Mouse (Mus musculus) forebrain, embryonic 10.5 days (tissue): Measurements from ENCODE around the gene Napsa. TPM values are rescaled to one million over a fixed set of nuclear protein-coding genes. Genes with fewer than 3 reads are reported as not detected.
A peak's percentile ranks its signal among the peaks of the same experiment; 100 is the strongest.

Experiments used
- DNase-seq: peaks from one replicate; pipeline ENCODE4 v3.0.0-alpha.2; 2017; ENCODE audit warnings: low spot score; ENCODE audit errors: extremely low spot score
- H3K27ac ChIP-seq: fragments of 300-500 bp; sonication (generic); 2 replicates; pipeline ENCODE4 v1.5.1; 2016; ENCODE audit warnings: mild to moderate bottlenecking
- H3K27me3 ChIP-seq: fragments of 300-500 bp; sonication (generic); 2 replicates; pipeline ENCODE4 v1.6.1; 2016; ENCODE audit warnings: mild to moderate bottlenecking; ENCODE audit not compliant: poor library complexity, severe bottlenecking
- H3K36me3 ChIP-seq: fragments of 300-500 bp; sonication (generic); replicated peaks from 2 replicates; pipeline ENCODE4 v1.6.1; 2016; ENCODE audit warnings: mild to moderate bottlenecking, moderate library complexity
- H3K4me1 ChIP-seq: fragments of 300-500 bp; sonication (generic); 2 replicates; pipeline ENCODE4 v1.6.1; 2016
- H3K4me3 ChIP-seq: fragments of 300-500 bp; sonication (generic); 2 replicates; pipeline ENCODE4 v1.5.1; 2016; ENCODE audit warnings: mild to moderate bottlenecking, moderate library complexity
- H3K9me3 ChIP-seq: fragments of 300-500 bp; sonication (generic); 2 replicates; pipeline ENCODE4 v1.6.1; 2016; ENCODE audit warnings: mild to moderate bottlenecking, moderate library complexity
- WGBS: fragments of 180-500 bp; shearing (Covaris S2); methylation state at CpG from one replicate; pipeline ENCODE4 v1.1.7; 2016; 5-methylcytosine and 5-hydroxymethylcytosine counted together
- polyA plus RNA-seq: library from polyadenylated mRNA; unstranded; fragments of >200 nt; fragmentation: Nextera tagmentation; extraction: Ambion mirVana; gene quantifications from 2 replicates; pipeline ENCODE4 v1.2.1, GENCODE M21; 2016

Gene Napsa
- polyA plus RNA-seq, 1 experiment from 2014 or later = 0.29 TPM

DNA sequence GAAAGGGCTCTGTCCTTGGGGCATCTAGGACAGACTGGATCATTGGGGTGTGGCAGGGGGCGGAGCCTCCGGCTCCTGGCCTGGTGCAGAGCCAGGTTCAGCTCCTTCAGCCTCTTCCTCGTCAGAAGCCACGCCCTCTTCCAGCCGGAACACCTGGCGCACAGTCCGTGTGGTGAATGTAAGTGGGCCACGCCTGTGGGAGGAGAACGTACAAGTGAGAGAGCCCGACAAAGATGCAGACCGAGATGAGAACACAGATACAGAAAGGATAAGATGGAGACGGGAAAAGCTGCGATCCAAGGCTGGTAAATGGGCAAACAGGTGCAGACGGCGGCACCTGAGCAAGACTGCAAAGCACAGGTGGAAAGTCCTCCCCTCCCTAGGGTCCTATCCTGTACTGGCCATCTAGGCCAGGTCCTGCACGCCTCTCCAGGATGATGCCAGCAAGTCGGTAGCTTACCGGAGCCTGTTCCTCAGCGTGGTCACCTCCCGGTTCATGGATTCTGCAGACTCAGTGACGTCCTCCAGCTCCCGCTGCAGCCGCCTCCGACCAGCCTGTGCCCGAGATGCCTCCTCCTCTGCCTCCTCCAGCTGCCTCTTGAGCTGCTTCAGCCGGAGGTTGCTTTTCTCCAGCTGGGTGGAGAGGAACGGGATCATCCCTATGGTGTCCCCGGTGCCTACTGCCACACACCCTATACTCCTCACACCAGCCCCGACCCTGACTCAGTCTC lies 34.2 kb downstream of the Napsa start:
- H3K36me3 ChIP-seq = no peaks in the 10 kb centered on the region
- H3K9me3 ChIP-seq = no peaks in the 10 kb centered on the region
- WGBS = 9% methylated on average over 29 of the region's 29 CpGs
- H3K27ac ChIP-seq = no peak overlapping the region
- peaks cover 57% of the 10 kb centered on the region for H3K4me1 ChIP-seq
- H3K4me3 ChIP-seq = peak overlapping the region; percentile 10; the same call in 1 of the 2 replicates
- no peak for DNase-seq
- peaks cover 94% of the 10 kb centered on the region for H3K27me3 ChIP-seq

DNA sequence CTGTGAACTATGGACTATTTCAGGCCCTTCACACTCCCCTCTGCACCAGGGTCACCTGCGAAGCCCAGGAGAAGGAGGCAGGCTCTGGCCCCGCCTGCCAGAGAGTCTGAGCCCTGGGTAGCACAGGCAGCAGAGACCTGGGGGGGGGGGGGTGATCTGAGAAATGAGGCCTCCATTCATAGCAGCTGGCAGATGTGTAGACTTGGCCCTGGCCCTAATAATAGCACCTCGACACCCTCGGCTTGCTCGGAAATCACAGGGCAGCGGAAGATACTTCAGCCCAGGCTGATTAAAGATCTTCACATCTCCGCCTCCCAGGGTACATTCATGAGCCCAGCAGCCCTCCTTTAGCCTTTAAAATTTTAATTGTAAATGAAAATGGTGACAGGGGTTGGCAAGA lies 40.0 kb downstream of the Napsa start:
- WGBS = 93% methylated on average over 7 of the region's 7 CpGs
- Histone ChIP-seq H3K36me3 (no peaks in the 10 kb centered on the region), H3K4me1 (peaks cover 29% of the 10 kb centered on the region), H3K4me3 (no peak overlapping the region), H3K27ac (no peak overlapping the region), H3K9me3 (peaks cover 6% of the 10 kb centered on the region; the same call in 1 of the 2 replicates), H3K27me3 (peaks cover 72% of the 10 kb centered on the region)
- DNase-seq = no peak

DNA sequence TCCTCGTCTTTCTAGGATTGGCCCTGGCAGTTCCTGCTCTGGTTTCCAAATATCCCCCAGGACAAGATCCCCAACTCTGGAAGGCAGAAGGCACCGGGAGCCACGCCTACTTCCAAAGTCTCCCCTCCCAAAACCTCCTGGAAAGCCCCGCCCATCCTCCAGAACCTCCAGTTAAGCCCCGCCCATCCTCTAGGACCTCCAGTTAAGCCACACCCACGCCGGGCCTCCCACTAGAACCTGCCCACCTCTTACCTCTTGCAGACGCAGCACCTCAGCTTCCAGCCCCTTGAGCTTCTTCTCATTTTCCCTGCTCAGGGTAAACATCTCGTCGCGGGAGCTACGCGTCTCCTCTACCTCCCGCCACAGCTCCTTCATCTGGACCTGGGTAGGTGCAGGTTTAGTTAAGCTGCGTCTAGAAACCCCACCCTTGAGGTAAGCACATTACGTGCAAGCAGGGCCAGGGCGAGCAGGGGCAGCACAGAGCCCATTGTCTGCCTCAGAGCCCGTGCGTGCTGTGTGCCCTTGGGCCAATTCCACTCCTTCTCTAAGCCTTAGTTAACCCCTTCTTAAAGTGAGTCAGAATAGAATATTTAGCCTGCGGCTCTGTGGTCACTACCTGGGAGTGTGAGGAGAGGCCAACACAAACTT lies 42.0 kb downstream of the Napsa start:
- Histone ChIP-seq H3K4me1 (peaks cover 29% of the 10 kb centered on the region), H3K9me3 (peaks cover 11% of the 10 kb centered on the region; the same call in 1 of the 2 replicates), H3K4me3 (peak overlapping the region; percentile 34), H3K27ac (no peak overlapping the region), H3K36me3 (no peaks in the 10 kb centered on the region), H3K27me3 (peaks cover 53% of the 10 kb centered on the region)
- peak; percentile 32 for DNase-seq
- WGBS = 6% methylated on average over 20 of the region's 20 CpGs

DNA sequence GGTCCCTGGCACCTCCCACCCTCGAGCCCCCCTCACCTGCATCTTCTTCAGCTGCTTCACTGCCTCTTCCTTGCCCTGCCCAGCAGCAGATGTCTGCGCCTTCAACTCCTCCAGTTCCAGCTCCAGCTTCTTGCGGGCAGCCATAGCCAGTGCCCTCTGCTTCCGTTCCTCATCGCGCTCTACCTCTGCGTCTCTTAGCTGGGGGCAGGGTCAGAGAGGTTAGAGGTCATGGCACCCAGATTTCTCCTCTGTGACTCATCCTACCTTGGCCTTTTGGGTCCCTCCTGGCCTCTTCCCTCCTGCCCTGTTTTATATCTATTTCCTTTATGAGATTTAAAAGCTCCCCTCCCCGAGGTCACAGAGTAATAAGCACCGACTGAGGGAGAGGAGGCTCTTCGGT lies 43.1 kb downstream of the Napsa start:
- Histone ChIP-seq H3K4me3 (peak overlapping the region; percentile 14; the same call in 1 of the 2 replicates), H3K27me3 (peaks cover 47% of the 10 kb centered on the region), H3K36me3 (no peaks in the 10 kb centered on the region), H3K4me1 (peaks cover 29% of the 10 kb centered on the region), H3K27ac (no peak overlapping the region), H3K9me3 (peaks cover 16% of the 10 kb centered on the region; the same call in 1 of the 2 replicates)
- no peak for DNase-seq
- 15% methylated on average over 10 of the region's 10 CpGs for WGBS

GRCm38 (mm10) chr7:44615987-44616386 lies 43.8 kb downstream of the Napsa start:
- no peaks in the 10 kb centered on the region for H3K36me3 ChIP-seq
- H3K27ac ChIP-seq = no peak overlapping the region
- H3K9me3 ChIP-seq = peaks cover 16% of the 10 kb centered on the region; the same call in 1 of the 2 replicates
- DNase-seq = no peak
- H3K4me3 ChIP-seq = no peak overlapping the region
- peaks cover 29% of the 10 kb centered on the region for H3K4me1 ChIP-seq
- WGBS = 81% methylated on average over 14 of the region's 14 CpGs
- H3K27me3 ChIP-seq = peaks cover 40% of the 10 kb centered on the region

DNA sequence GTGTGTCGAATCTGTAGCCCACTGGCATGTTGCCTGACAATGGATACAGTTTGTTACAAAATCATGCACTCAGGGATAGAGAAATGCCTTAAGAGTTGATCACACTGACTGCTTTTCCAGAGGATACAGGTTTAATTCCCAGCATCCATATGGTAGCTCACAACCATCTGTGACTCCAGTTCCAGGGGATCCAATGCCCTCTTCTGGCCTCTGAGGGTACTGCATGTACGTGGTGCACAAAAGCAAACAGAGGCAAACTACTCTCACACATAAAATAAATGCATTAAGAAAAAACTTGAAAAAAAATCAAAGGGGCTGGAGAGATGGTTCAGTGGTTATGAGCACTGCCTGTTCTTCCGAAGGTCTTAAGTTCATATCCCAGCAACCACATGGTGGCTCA lies 44.9 kb downstream of the Napsa start:
- no peaks in the 10 kb centered on the region for H3K36me3 ChIP-seq
- no peak for DNase-seq
- peaks cover 29% of the 10 kb centered on the region for H3K4me1 ChIP-seq
- H3K27me3 ChIP-seq = peaks cover 35% of the 10 kb centered on the region
- WGBS = 79% methylated on average over 3 of the region's 3 CpGs
- no peak overlapping the region for H3K4me3 ChIP-seq
- H3K27ac ChIP-seq = no peak overlapping the region
- H3K9me3 ChIP-seq = peaks cover 16% of the 10 kb centered on the region; the same call in 1 of the 2 replicates

DNA sequence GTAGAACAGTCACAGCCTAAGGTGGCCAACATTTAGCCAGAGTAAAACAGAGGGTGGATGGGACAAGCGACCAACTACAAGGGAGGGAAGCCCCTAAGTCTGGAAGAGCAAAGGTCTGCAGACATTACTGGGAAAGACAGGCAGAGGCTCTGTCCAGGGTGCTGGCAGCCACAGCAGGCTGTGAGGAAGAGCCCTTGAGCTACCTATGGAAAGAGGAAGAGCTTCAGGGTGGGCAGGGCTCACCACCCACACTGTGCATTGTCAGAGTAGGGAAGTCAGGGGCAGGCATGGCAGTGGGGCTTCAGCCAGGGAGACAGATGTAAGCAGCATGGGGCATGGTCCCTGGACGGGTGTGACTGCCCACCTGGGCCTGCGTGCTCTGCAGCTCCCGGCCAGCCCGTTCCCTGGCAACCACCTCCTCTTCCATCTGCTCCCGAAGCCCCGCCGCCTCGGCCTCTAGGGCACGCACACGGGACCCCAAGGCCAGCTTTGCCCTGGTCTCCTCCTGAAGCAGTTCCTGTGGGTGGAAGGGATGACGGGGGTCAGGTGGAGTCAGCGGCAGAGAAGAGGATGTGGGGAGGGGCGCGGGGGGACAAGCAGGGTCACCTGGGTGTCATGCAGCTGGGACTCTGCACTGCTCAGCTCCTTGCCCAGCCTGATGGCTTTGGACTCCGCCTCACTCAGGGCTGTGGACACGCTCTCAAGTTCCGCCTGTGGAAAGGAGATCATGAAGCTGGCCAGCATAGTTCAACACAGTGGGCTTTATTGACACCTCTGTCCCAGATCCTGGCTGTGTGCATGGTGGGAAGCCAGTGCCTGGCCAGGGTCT lies 51.7 kb downstream of the Napsa start:
- 46% methylated on average over 18 of the region's 18 CpGs for WGBS
- H3K27ac ChIP-seq = no peak overlapping the region
- no peak overlapping the region for H3K4me3 ChIP-seq
- peaks cover 6% of the 10 kb centered on the region; the same call in 1 of the 2 replicates for H3K27me3 ChIP-seq
- H3K36me3 ChIP-seq = no peaks in the 10 kb centered on the region
- H3K4me1 ChIP-seq = peaks cover 7% of the 10 kb centered on the region; the same call in 1 of the 2 replicates
- DNase-seq = no peak
- peaks cover 9% of the 10 kb centered on the region; the same call in 1 of the 2 replicates for H3K9me3 ChIP-seq

- H3K27me3 ChIP-seq = peaks cover 6% of the 10 kb centered on the region; the same call in 1 of the 2 replicates
- H3K4me3 ChIP-seq = no peak overlapping the region
- no peak overlapping the region for H3K27ac ChIP-seq
- DNase-seq = no peak
- no peaks in the 10 kb centered on the region for H3K36me3 ChIP-seq
- 83% methylated on average over 3 of the region's 3 CpGs for WGBS
- H3K4me1 ChIP-seq = peaks cover 7% of the 10 kb centered on the region; the same call in 1 of the 2 replicates
- H3K9me3 ChIP-seq = peaks cover 5% of the 10 kb centered on the region; the same call in 1 of the 2 replicates
Observed at GRCm38 (mm10) chr7:44624543-44624826, 52.3 kb downstream of the Napsa start.

GRCm38 (mm10) chr7:44624828-44625227 lies 52.6 kb downstream of the Napsa start:
- peaks cover 6% of the 10 kb centered on the region; the same call in 1 of the 2 replicates for H3K27me3 ChIP-seq
- DNase-seq = no peak
- H3K4me3 ChIP-seq = no peak overlapping the region
- peaks cover 7% of the 10 kb centered on the region; the same call in 1 of the 2 replicates for H3K4me1 ChIP-seq
- H3K36me3 ChIP-seq = no peaks in the 10 kb centered on the region
- peaks cover 3% of the 10 kb centered on the region; the same call in 1 of the 2 replicates for H3K9me3 ChIP-seq
- WGBS = 71% methylated on average over 14 of the region's 14 CpGs
- no peak overlapping the region for H3K27ac ChIP-seq

GRCm38 (mm10) chr7:44625241-44626067 lies 53.3 kb downstream of the Napsa start:
- DNase-seq = no peak
- Histone ChIP-seq H3K9me3 (peaks cover 3% of the 10 kb centered on the region; the same call in 1 of the 2 replicates), H3K36me3 (no peaks in the 10 kb centered on the region), H3K27ac (no peak overlapping the region), H3K4me3 (no peak overlapping the region), H3K4me1 (peaks cover 7% of the 10 kb centered on the region; the same call in 1 of the 2 replicates), H3K27me3 (peaks cover 6% of the 10 kb centered on the region; the same call in 1 of the 2 replicates)
- WGBS = 91% methylated on average over 13 of the region's 13 CpGs

DNA sequence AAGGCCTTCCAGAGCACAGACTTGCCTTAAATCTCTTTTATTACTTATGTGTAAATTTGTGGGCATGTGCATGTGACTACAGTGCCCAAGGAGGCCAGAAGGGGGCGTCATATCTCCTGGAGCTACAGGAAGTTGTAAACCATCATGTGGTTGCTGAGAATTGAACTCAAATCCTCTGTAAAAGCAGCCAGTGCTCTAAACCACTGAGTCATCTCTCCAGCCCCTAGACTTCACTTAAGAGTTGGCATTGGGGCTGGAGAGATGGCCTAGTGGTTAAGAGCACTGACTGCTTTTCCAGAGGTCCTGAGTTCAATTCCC lies 53.8 kb downstream of the Napsa start:
- WGBS = 62% methylated on average over 1 of the region's 1 CpGs
- no peaks in the 10 kb centered on the region for H3K36me3 ChIP-seq

DNA sequence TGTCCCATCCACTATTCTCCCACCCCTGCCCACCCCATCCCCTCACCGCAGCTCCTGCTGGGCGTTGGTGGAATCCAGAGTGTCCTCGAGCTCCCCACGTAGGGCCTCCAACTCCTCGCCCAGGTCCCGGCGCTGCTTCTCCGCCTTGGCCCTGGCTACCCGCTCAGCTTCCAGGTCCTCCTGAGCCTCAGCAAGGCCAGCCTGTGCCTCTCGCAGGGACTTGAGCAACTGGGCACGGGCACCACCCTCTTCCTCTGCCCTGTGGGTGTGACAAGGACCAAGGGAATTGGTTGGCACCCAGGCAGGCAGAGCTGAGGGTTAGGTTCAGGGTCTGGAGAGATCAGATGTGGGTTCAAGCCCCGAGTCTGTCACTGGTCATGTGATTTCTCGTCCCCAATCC lies 54.8 kb downstream of the Napsa start:
- no peak for DNase-seq
- H3K9me3 ChIP-seq = peaks cover 3% of the 10 kb centered on the region; the same call in 1 of the 2 replicates
- peaks cover 7% of the 10 kb centered on the region; the same call in 1 of the 2 replicates for H3K4me1 ChIP-seq
- WGBS = 87% methylated on average over 13 of the region's 13 CpGs
- no peaks in the 10 kb centered on the region for H3K36me3 ChIP-seq
- no peak overlapping the region for H3K27ac ChIP-seq
- no peak overlapping the region for H3K4me3 ChIP-seq
- peaks cover 15% of the 10 kb centered on the region; the same call in 1 of the 2 replicates for H3K27me3 ChIP-seq

More for the DNA sequence above, 53.8 kb downstream of the Napsa start:
- H3K27me3 ChIP-seq = peaks cover 6% of the 10 kb centered on the region; the same call in 1 of the 2 replicates
- H3K4me1 ChIP-seq = peaks cover 7% of the 10 kb centered on the region; the same call in 1 of the 2 replicates
- DNase-seq = no peak
- no peak overlapping the region for H3K4me3 ChIP-seq
- H3K9me3 ChIP-seq = peaks cover 3% of the 10 kb centered on the region; the same call in 1 of the 2 replicates
- H3K27ac ChIP-seq = no peak overlapping the region
